Mouse (Mus musculus) adrenal gland, postnatal 14 days (tissue): ENCODE data around the gene Tchh. TPM values are rescaled to one million over a fixed set of nuclear protein-coding genes. Genes with fewer than 3 reads are reported as not detected.
A peak's percentile ranks its signal among the peaks of the same experiment; 100 is the strongest.

Experiments
- DNase-seq: peaks from one replicate; pipeline ENCODE4 v3.0.0; 2021; ENCODE audit warnings: mixed read lengths
- long read RNA-seq, 2 experiments: library from polyadenylated mRNA; stranded (forward); transcript quantifications; one replicate each; pipeline ENCODE4 v2.0.0; 2021
- total RNA-seq: library from RNA; stranded (reverse); gene quantifications from 2 replicates; pipeline ENCODE4 v1.2.3, GENCODE M21; 2021

Tchh gene
- 0.34 and 0.37 TPM in 2 replicates for total RNA-seq
- long read RNA-seq, experiment 1, partial matches to known transcripts = 0 of 1 reads
- long read RNA-seq, experiment 1, other reads (novel, unspliced or antisense) = 1 of 1 reads
- long read RNA-seq, experiment 2, partial matches to known transcripts = 0 of 1 reads
- long read RNA-seq, experiment 2, other reads (novel, unspliced or antisense) = 1 of 1 reads

GRCm38 (mm10) chr3:93442030-93442429 lies at the start of gene Tchh:
Gene Tchh (plus strand): TSS chr3:93442330.
- DNase-seq = no peak

- DNase-seq = no peak
Measured at GRCm38 (mm10) chr3:93393366-93393765, 48.8 kb upstream of the Tchh start, which contains the start of gene Rptn. Gene Rptn (plus strand): TSS chr3:93393699.

DNA sequence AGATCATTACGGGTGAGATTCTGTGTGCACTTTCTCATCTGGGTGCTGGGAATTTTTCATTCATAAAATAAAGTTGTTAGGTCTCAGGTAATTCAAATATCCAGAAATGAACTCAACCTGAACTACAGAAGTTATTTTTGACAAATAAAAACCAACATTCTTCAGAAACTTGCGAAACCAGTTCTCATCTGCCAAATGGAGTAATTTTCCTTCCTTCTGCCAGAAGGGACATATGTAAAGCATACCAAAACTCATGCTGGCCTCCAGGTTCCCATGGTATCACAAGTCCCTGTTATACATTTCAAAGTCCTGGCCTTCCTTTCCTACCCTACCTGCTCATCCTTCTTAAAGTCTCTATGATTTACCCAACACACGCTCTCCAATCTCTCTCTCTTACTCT lies 38.2 kb upstream of the Tchh start:
- DNase-seq = no peak

DNA sequence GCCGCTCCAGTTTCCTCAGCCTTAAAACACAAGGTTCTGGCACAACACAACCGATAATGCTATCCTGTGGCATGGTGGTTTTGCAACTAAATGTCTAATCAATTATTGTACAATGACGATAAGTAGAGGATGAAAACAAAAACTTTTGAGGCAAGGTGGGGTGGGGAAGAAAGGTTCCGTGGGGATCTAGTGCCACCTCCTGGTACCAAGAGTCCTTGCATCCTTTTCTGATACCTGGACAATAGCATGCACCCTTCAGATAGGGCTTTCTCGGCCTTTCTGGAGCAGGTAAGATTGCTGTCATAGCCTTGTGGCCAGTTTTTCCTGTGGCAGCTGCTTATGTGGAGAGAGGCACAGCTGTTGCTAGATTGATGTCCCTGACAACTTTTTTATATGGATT lies 35.1 kb upstream of the Tchh start:
- peak; percentile 39 for DNase-seq

DNA sequence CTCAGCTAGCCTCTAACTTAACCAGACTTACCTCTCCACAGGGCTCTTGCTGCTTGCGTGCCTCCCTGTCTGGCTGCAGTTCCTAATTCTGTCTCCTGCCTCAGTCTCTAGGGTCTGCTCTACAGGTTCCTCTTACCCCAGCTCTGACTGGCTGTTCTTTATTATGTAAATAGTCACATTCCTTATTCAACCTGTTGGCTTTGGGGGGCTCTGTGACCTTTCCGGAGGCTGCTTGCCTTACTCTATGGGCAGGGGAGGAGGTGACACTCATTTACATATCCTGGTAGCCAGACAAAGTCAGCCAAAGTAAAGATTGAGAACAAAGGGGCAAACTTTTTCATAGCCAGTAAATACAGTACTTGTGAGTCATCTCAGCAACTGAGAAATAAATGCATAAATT lies 30.2 kb upstream of the Tchh start:
- no peak for DNase-seq

DNA sequence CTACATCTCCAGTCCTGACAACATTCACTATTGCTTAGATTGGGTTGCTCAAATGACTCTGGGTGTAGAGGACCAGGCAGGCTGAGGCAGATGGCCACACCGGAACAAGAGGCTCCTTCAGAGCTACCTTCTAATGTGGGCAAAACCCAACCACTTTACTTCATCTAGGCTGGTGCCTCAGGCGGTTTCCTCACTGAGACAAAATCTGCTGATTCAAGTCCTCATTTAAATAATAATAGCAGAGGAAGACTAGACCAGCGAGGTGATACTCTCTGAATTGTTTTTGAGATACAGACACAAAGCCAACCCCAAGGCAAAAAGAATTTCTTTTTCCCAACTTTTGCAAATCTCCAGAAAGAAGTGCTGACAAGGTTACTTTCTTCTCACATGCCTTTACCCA lies 10.5 kb upstream of the Tchh start:
- no peak for DNase-seq

- peak; percentile 8 for DNase-seq
Measured at GRCm38 (mm10) chr3:93443501-93444101, 1.5 kb downstream of the Tchh start.

DNA sequence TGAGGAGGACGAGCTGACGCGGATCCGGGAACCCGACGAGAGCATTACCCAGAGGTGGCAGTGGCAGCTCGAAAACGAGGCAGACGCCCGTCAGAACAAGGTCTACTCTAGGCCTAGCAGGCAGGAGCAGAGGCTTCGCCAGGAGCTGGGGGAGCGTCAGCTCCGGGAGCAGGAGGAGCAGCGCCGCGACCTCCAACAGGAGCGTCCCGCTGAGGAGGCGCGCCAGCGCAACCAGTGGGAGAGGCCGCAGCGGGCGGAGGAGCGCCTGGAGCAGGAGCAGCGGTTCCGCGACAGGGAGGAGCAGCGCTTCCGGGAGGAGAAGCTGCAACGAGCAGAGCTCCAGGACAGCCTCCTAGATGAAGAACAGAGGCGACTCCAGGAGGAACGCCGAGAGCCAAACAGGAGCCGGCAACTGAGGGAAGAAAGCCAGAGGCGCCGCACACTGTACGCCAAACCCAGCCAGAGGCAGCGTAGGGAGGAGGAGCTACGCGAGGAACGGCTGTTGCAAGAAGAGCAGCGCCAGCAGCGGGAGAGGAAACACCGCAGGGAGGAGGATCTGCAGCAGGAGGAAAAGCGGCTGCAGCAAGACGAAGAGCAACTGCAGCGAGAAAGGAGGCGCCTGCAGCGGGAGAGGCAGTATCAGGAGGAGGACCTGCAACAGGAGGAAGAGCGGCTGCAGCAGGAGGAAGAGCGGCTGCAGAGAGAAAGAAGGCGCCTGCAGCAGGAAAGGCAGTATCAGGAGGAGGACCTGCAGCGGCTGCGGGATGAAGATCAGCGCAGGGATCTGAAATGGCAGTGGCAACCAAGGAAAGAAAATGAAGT lies 2.4 kb downstream of the Tchh start:
- peak; percentile 72 for DNase-seq

GRCm38 (mm10) chr3:93445165-93445705 lies 3.1 kb downstream of the Tchh start:
- peak; percentile 15 for DNase-seq

GRCm38 (mm10) chr3:93446128-93446755 lies 4.1 kb downstream of the Tchh start:
- DNase-seq = peak; percentile 20

DNA sequence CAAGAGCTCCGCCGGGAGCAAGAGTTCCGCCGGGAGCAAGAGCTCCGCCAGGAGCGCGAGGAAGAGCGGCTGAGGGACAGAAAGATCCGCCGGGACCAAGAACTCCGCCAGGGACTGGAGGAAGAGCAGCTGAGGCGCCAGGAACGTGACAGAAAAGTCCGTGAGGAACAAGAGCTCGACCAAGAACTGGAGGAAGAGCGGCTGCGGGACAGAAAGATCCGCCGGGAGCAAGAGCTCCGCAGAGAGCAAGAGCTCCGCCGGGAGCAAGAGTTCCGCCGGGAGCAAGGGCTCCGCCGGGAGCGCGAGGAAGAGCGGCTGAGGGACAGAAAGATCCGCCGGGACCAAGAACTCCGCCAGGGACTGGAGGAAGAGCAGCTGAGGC lies 4.6 kb downstream of the Tchh start:
- DNase-seq = peak; percentile 28

DNA sequence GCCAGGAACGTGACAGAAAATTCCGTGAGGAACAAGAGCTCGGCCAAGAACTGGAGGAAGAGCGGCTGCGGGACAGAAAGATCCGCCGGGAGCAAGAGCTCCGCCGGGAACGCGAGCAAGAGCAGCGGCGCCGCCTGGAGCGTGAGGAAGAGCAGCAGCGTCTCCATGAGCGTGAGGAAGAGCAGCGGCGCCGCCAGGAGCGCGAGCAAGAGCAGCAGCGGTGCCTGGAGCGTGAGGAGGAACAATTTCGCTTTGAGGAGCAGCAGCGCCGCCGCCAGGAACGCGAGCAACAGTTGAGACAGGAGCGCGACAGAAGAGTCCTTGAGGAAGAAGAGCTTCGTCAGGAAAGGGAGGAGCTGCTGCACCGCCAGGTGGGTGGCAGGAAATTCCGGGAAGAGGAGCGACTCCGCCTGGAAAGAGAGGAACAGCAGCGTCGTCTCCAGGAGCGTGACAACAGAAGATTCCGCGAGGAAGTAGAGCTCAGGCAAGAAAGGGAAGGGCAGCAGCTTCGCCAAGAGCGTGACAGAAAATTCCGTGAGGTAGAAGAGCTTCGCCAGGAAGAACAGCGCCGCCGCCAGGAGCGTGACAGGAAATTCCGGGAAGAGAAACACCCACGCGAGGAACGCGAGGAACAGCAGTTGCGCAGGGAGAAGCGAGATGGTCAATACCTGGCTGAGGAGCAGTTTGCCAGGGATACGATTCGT lies 5.2 kb downstream of the Tchh start:
- DNase-seq = peak; percentile 50

DNA sequence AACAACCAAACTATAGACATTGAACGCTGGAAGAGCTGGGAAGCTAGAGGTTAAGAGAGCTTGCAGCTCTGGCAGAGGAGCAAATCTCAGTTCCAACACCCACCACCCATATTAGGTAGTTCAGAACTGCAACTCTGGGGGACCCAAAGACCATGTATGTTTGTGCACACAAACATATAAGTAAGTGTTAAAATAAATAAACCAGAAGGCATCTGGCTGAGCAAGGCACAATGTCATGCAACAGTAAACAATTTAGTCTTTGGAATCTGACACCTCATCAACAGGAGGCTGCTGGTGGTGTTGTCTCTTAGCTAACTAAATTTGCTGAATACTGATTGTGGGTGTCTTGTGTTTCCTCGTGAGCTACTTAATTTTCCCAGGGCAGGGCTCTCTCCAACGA lies 24.4 kb downstream of the Tchh start:
- no peak for DNase-seq

DNA sequence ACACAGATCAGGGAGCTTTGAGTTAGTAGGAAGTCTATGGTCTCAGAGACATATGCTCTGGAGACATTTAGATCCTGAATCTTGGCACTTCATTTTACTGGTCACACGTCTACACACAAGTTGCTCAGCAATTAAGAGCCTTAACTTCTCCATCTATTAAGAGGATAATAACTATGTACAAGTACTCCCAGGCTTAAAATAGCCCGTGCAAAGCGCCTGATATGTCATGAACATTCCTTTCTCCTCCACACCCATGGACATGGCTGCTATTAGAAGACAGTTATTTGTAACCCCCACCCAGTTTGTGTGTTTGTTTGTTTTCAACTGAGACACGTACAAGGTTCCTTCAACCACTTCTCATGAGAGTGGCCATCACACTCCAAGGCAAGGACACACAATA lies 25.0 kb downstream of the Tchh start:
- DNase-seq = no peak

- DNase-seq = no peak
Measured at GRCm38 (mm10) chr3:93468561-93468960, 26.4 kb downstream of the Tchh start, which contains the start of gene Tchhl1. Gene Tchhl1 (plus strand): TSS chr3:93468754.

GRCm38 (mm10) chr3:93469629-93470028 lies 27.5 kb downstream of the Tchh start:
- DNase-seq = no peak

- no peak for DNase-seq
Measured at GRCm38 (mm10) chr3:93480053-93480452, 37.9 kb downstream of the Tchh start.

- DNase-seq = no peak
Measured at GRCm38 (mm10) chr3:93481982-93482616, 40.0 kb downstream of the Tchh start.

- DNase-seq = no peak
Measured at GRCm38 (mm10) chr3:93485611-93486010, 43.5 kb downstream of the Tchh start.

GRCm38 (mm10) chr3:93488541-93488940 lies 46.4 kb downstream of the Tchh start:
- DNase-seq = no peak

DNA sequence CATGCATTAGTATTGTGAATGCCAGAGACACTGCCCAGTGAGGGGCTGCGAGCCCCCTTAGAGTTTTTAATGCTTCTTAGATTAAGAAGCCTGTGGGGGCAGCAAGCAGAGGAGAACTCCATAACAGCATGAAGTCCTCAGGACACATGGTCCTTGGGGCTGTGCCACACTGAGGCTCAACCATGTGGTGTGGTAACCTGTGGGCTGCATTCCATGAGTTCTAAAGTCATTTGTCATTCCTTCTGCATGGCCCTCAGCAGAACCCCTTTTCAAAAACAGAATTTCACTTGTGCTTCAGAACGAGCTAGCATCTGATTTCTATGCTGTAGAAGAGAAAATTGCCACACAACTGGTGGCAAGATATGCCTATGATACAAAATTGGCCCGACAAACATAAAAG lies 50.0 kb downstream of the Tchh start:
- no peak for DNase-seq
